Mouse (Mus musculus) lung, postnatal 14 days (tissue): ENCODE results near the gene Bbip1.
"Not testable (repeated sequence)": the region's sequence is repeated elsewhere in the genome, so short reads cannot be mapped to it uniquely, and the experiment has no call there.

Experiments used
- DNase-seq: peaks from one replicate; pipeline ENCODE4 v3.0.0; 2021

The Bbip1 gene

DNA sequence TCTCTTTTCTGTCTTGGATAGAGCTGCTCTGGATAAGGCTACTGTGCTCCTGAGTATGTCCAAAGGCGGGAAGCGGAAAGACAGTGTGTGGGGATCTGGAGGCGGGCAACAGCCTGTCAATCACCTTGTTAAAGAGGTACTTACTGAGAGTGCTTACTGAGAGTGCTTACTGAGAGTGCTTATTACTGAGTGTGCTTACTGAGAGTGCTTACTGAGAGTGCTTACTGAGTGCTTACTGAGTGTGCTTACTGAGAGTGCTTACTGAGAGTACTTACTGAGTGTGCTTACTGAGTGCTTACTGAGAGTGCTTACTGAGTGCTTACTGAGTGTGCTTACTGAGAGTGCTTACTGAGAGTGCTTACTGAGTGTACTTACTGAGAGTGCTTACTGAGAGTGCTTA lies 22.4 kb downstream of the Bbip1 start:
- DNase-seq: not testable (repeated sequence)

DNA sequence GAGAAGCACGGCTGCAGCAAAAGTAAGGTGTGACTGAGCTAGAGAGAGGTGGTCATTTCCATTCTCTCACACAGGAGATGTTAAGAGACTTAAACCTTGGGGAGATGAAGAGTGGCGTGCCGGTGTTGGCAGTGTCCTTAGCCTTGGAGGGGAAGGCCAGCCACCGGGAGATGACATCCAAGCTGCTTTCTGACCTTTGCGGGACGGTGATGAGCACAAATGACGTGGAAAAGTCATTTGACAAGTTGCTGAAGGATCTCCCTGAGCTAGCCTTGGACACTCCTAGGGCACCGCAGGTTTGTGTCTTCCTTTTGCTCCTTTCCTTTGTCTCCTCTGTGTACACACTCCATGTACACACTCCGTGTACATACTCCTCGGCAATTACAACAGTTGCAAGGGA lies 24.9 kb downstream of the Bbip1 start:
- DNase-seq: no peak

- no peak for DNase-seq
Measured at GRCm38 (mm10) chr19:53914950-53915349, 29.5 kb downstream of the Bbip1 start.

DNA sequence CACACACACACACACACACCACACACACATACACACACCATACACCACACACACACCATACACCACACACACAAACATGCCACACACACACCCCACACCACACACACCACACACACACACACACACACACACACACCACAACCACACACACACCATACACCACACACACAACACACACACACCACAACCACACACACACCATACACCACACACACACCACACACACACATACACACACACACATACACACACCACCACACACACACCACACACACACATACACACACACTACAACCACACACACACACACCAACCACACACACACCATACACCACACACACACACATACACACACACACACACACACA lies 37.7 kb downstream of the Bbip1 start:
- not testable (repeated sequence) for DNase-seq

DNA sequence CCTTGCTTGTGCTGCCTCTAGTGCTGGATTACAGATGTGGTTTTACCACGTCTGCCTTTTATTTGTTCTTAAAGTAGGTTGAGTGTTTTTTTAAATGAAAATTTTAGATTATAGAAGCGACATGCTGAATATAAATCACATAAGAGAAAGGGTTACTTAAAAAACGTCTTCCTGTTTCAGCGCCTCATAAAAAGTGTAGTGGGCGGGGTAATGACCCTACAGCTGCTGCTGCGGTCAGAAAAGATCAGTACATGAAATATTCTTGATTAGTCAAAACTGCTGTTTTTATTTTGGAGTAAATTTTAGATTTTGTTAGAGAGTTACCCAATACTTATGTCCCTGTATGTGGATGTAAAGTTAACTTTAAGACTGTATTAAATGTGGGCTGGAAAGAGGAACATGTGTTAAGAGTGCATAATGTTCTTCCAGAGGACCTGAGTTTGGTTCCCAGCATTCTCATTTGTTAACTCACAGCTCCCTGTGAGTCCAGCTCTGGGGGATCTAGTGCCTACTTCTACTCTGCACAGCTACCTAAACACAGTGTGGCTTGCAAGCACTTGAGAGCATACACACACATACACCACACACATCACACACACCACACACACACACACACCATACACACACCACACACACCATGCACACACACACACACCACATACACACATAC lies 38.3 kb downstream of the Bbip1 start:
- DNase-seq: no peak

GRCm38 (mm10) chr19:53904833-53905480 lies 39.5 kb downstream of the Bbip1 start:
- no peak for DNase-seq

- peak; percentile 56 for DNase-seq
Measured at GRCm38 (mm10) chr19:53903507-53904321, 40.7 kb downstream of the Bbip1 start.

- peak; percentile 95 for DNase-seq
Measured at GRCm38 (mm10) chr19:53902739-53903487, 41.5 kb downstream of the Bbip1 start.

- no peak for DNase-seq
Measured at GRCm38 (mm10) chr19:53901931-53902738, 42.3 kb downstream of the Bbip1 start.

- DNase-seq: no peak
Measured at GRCm38 (mm10) chr19:53899941-53900610, 44.4 kb downstream of the Bbip1 start.

GRCm38 (mm10) chr19:53898970-53899900 lies 45.2 kb downstream of the Bbip1 start:
- no peak for DNase-seq

- DNase-seq: no peak
Measured at GRCm38 (mm10) chr19:53898498-53898897, 45.9 kb downstream of the Bbip1 start.

DNA sequence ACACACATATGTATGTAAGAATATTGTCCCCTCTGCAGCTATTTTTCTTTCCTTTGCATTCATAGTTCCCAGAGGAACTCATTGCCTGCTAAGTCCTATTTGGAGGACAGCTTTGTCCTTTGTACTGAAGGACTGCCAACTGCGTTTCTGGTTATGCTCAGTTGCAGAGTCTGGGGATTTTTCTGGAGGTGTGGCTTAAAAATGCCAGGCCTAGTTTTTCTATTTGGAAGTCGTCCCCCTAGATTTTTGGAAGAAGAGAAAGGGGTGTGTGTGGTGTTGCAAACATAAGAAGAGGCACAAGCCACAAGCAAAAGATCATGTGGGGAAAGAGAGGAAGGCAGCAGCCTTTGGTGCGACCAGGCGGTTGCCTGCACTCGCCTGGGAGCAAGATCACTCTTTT lies 46.4 kb downstream of the Bbip1 start:
- DNase-seq: no peak

- peak; percentile 41 for DNase-seq
Measured at GRCm38 (mm10) chr19:53894538-53895121, 49.8 kb downstream of the Bbip1 start.

GRCm38 (mm10) chr19:53893711-53894171 lies 50.7 kb downstream of the Bbip1 start:
- peak; percentile 46 for DNase-seq

DNA sequence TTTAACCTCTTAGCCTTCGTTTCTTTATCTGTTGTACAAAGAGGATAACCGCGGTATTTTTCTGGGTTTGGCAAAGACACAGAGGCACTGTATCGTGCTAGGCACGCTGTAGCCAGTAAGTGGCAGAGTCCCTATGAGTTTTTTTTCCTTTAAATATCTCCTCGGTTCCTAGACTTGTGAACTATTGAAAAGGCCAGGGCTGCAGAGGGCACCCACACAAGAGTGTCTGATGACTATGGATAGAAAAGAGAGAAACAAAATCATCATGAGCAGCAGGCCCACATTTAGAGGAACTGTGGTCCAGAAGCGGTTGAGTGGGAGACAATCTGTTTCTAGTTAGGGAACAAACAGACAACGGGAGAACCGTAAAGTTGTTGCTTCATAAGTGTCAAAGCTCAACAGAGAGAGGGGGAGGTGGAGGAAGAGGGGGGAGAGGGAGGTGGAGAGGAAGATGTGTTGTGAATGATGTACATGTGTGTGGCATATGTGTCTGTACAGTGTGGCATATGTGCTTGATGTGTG lies 51.5 kb downstream of the Bbip1 start:
- DNase-seq: no peak

DNA sequence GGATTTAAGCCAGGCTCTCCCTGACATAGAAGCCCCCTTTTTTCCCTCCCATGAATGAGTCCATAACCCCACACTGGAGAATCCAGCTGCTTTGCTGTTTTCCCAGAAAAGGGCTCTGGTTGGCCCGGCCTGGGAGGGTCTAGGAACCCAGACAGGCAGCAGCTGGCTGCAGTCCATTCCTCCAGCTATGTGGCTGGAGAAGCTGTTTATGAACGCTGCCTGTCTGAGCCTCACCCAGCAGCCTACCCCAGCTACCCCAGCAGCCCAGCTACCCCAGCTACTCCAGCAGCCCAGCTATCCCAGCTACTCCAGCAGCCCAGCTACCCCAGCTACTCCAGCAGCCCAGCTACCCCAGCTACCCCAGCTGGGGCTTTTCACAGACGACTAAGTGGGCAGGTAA lies 52.4 kb downstream of the Bbip1 start, which contains the start of gene Pdcd4:
Gene Pdcd4 (plus strand): TSS at position 171 of the 400 bp plus-strand sequence.
- DNase-seq: peak; percentile 43

GRCm38 (mm10) chr19:53891569-53891968 lies 52.9 kb downstream of the Bbip1 start:
- no peak for DNase-seq

DNA sequence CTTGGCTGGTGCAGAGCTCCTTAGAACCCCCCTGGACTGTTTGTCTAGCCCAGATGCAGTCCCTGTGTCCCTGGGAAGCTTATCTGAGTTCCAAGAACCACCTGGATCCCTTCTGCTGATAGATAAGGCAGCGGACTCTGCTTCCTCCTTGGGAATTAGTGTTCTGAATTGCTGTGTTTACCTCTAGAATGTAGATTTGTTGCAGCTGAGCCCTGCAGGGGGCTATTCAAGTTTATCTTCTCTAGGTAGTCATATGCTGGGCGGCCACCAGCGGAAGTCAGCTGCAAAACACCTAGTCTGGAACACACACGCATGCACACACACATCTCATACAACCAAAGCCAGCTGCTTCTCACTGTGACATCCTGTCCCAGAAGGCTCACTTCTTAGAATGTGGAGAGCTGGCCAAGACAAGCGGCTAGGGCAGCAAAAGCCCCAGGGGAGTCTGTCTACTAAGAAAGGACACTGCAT lies 53.6 kb downstream of the Bbip1 start:
- DNase-seq: peak; percentile 20
